Mouse (Mus musculus) heart, embryonic 12.5 days (tissue): ENCODE data around the gene Scnn1a. TPM values are rescaled to one million over a fixed set of nuclear protein-coding genes. Genes with fewer than 3 reads are reported as not detected.

Experiments used
- ATAC-seq: fragments of 200-750 bp; cut with Nextera tagmentation; 2 replicates; pipeline ENCODE4 v1.8.0; 2017; ENCODE audit warnings: moderate TSS enrichment, moderate library complexity; ENCODE audit not compliant: insufficient number of reproducible peaks, low FRiP score
- H3K27ac ChIP-seq: fragments of 300-500 bp; sonication (generic); 2 replicates; pipeline ENCODE4 v1.5.1; 2016; ENCODE audit warnings: mild to moderate bottlenecking, moderate library complexity; ENCODE audit not compliant: poor library complexity, severe bottlenecking
- H3K27me3 ChIP-seq: fragments of 300-500 bp; sonication (generic); replicated peaks from 2 replicates; pipeline ENCODE4 v1.6.1; 2016; ENCODE audit warnings: mild to moderate bottlenecking, moderate library complexity
- H3K36me3 ChIP-seq: fragments of 300-500 bp; sonication (generic); 2 replicates; pipeline ENCODE4 v1.6.1; 2016; ENCODE audit warnings: mild to moderate bottlenecking, moderate library complexity
- H3K4me1 ChIP-seq: fragments of 300-500 bp; sonication (generic); replicated peaks from 2 replicates; pipeline ENCODE4 v1.6.1; 2016; ENCODE audit warnings: mild to moderate bottlenecking
- H3K4me2 ChIP-seq: fragments of 300-500 bp; sonication (generic); 2 replicates; pipeline ENCODE4 v1.6.1; 2016; ENCODE audit warnings: mild to moderate bottlenecking, moderate library complexity
- H3K4me3 ChIP-seq: fragments of 300-500 bp; sonication (generic); 2 replicates; pipeline ENCODE4 v1.5.1; 2016; ENCODE audit warnings: mild to moderate bottlenecking
- H3K9ac ChIP-seq: fragments of 300-500 bp; sonication (generic); 2 replicates; pipeline ENCODE4 v1.6.1; 2016; ENCODE audit warnings: mild to moderate bottlenecking, moderate library complexity
- H3K9me3 ChIP-seq: fragments of 300-500 bp; sonication (generic); replicated peaks from 2 replicates; pipeline ENCODE4 v1.6.1; 2016; ENCODE audit warnings: mild to moderate bottlenecking, moderate library complexity
- WGBS: fragments of 180-500 bp; shearing (Covaris S2); methylation state at CpG from one replicate; pipeline ENCODE4 v1.1.7; 2016; 5-methylcytosine and 5-hydroxymethylcytosine counted together
- polyA plus RNA-seq: library from polyadenylated mRNA; unstranded; fragments of >200 nt; fragmentation: Nextera tagmentation; extraction: Ambion mirVana; gene quantifications from 2 replicates; pipeline ENCODE4 v1.2.1, GENCODE M21; 2016

Scnn1a gene
- polyA plus RNA-seq, 1 experiment from 2014 or later, result 0.70 TPM

DNA sequence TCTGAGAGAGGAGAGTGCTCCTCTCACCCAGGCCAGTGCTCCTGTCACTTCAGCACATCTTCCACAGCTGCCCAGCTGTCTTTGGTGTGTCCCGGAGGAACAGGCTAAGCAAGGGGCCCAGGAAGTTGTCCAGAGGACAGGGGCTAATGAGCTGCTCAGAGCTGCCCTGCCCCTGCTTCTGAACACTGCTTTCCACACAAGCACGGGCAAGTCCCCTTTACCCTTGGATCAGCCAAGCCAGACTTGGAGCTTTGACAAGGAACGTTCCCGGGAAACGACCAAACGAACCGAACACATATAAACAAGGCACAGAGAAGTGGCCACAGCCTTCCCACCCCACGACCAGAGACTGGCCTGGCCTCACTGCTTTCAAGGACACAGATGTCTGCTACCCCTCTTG is 23.6 kb downstream of the Scnn1a start:
- Histone ChIP-seq H3K36me3 (no peaks in the 10 kb centered on the region), H3K27me3 (peaks cover 11% of the 10 kb centered on the region), H3K9ac (no peak overlapping the region), H3K4me1 (peaks cover 25% of the 10 kb centered on the region), H3K9me3 (no peaks in the 10 kb centered on the region), H3K27ac (no peak overlapping the region), H3K4me3 (no peak overlapping the region), H3K4me2 (no peak overlapping the region)
- ATAC-seq, result no peak
- WGBS, result 29% methylated on average over 8 of the region's 8 CpGs

DNA sequence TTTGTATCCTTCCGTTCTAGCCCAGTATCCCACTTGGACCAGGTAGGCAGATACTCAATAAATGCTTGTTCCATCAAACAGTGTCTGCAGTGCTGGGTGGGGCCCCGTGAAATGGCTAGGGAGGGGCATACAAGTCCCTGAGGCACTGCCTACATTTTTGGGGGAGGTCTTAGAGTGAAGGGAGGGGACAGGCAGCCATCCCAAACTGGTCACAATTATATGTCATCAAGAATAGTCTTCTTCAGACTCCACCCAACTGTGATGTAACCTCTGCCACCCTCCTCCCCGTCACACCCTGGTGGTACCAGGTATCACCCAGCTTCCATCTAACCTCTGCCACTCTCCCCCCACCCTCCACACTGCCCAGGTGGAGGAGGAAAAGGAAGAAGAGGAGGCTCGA is 24.4 kb downstream of the Scnn1a start:
- H3K9me3 ChIP-seq, result no peaks in the 10 kb centered on the region
- whole genome bisulfite sequencing, result 58% methylated on average over 4 of the region's 4 CpGs
- H3K4me1 ChIP-seq, result peaks cover 24% of the 10 kb centered on the region
- no peak for ATAC-seq
- H3K9ac ChIP-seq, result no peak overlapping the region
- H3K36me3 ChIP-seq, result no peaks in the 10 kb centered on the region
- no peak overlapping the region for H3K4me2 ChIP-seq
- no peak overlapping the region for H3K27ac ChIP-seq
- H3K4me3 ChIP-seq, result no peak overlapping the region
- H3K27me3 ChIP-seq, result peaks cover 11% of the 10 kb centered on the region

DNA sequence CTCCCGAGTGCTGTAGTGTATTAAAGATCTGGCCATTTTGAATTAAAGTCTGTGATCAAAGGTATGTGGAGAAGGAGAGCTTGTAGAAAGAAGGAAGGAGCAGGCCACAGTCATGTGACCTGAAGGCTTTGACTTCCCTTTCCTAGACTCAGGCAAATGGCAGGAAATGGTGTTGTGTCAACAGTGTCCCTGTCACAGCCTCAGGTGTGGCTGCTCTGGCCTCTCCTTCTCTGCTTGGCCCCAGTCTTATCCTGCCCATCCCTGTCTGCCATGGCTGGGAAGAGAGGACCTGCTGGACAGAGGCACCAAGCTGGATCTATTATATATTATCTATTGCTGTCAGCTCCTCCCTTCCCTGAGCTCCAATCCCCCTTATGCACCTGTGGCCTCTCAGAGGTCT is 25.2 kb downstream of the Scnn1a start:
- no peaks in the 10 kb centered on the region for H3K9me3 ChIP-seq
- H3K27me3 ChIP-seq, result peaks cover 11% of the 10 kb centered on the region
- no peak overlapping the region for H3K4me2 ChIP-seq
- H3K36me3 ChIP-seq, result no peaks in the 10 kb centered on the region
- peaks cover 26% of the 10 kb centered on the region for H3K4me1 ChIP-seq
- H3K4me3 ChIP-seq, result no peak overlapping the region
- ATAC-seq, result no peak
- H3K27ac ChIP-seq, result no peak overlapping the region
- no peak overlapping the region for H3K9ac ChIP-seq
- 56% methylated on average over 1 of the region's 1 CpGs for WGBS

DNA sequence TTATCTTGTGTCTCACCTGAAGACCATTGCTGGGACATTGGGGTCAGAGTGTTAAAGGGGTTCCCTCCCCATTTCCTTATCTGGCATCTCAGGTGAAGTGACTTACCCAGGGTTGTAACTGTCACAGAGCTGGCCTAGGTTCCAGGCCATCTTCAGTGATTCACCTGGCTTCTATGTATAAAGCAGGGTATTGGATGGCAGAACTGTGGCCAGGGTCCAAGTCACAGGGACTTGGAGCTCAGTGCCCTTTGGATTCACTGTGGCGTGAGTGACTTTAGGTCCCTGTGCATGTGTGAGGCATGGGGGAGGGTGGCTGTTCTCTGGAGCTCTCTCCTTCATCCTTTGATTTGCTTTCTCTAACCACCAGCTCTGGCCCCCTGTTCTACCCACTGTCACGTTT is 25.6 kb downstream of the Scnn1a start:
- no peak for ATAC-seq
- Histone ChIP-seq H3K4me1 (peaks cover 28% of the 10 kb centered on the region), H3K9ac (no peak overlapping the region), H3K36me3 (no peaks in the 10 kb centered on the region), H3K27ac (no peak overlapping the region), H3K27me3 (peaks cover 11% of the 10 kb centered on the region), H3K4me2 (no peak overlapping the region), H3K4me3 (no peak overlapping the region), H3K9me3 (no peaks in the 10 kb centered on the region)
- WGBS, result 46% methylated on average over 2 of the region's 2 CpGs

DNA sequence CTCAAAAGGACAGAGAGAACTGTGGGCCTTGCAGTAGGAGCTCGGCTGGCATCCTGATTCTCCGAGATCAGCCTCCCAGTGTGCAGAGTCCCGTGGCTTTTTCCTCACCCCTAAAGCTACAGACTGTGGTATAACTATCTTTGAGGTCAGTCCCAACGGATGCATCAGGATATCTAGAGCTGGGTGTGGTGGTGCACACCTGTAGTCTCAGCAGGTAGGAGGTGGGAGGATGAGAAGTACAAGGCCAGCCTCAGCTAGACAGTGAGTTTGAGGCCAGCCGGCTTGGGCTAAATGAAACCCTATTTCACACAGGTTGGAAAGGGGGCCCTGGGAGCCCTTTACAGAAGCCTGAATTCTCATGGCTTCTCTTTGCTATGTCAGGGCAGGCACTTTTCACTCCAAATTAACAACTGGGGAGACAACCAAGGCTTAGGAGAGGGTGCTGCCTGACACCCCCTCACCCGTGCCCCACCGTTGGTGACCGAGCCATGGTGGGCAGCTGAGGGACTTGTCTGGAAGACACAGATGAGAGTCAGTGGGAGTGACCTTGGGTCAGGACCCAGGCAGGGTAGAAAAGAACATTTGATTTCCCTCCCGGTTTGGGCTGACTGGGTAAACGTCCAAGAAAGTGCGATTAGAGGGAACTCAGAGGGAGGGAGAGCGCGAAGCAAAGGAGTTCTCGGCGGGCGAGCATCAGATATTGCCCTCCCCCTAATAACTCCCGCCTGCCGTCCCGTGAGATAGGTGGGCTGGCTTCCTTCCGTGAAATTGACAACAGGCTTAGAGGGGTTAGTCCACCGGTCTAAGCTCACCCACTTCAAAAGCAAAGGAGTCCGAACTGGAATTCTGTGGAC is 28.5 kb downstream of the Scnn1a start, which contains the start of gene Tnfrsf1a:
Gene Tnfrsf1a (plus strand): TSS at position 642 of the 854 bp plus-strand sequence.
- peaks cover 53% of the 10 kb centered on the region for H3K4me1 ChIP-seq
- no peaks in the 10 kb centered on the region for H3K36me3 ChIP-seq
- peaks cover 1% of the 10 kb centered on the region; the same call in 1 of the 2 replicates for H3K27me3 ChIP-seq
- peak within 1 kb of the TSS; percentile 75 for H3K9ac ChIP-seq
- WGBS, result 7% methylated on average over 22 of the region's 22 CpGs
- peak within 1 kb of the TSS; percentile 59 for H3K4me3 ChIP-seq
- peak within 1 kb of the TSS; percentile 52 for H3K27ac ChIP-seq
- no peak; the same call in 1 of the 2 replicates for ATAC-seq
- no peaks in the 10 kb centered on the region for H3K9me3 ChIP-seq
- peak within 1 kb of the TSS; percentile 86 for H3K4me2 ChIP-seq

- H3K4me1 ChIP-seq, result peaks cover 59% of the 10 kb centered on the region
- H3K36me3 ChIP-seq, result no peaks in the 10 kb centered on the region
- no peaks in the 10 kb centered on the region for H3K27me3 ChIP-seq
- H3K27ac ChIP-seq, result peak overlapping the region; percentile 52
- H3K9me3 ChIP-seq, result no peaks in the 10 kb centered on the region
- peak overlapping the region; percentile 75 for H3K9ac ChIP-seq
- WGBS, result under 1% methylated on average over 27 of the region's 27 CpGs
- H3K4me3 ChIP-seq, result peak overlapping the region; percentile 59
- peak; percentile 79 for ATAC-seq
- peak overlapping the region; percentile 86 for H3K4me2 ChIP-seq
Measured at GRCm38 (mm10) chr6:125349575-125350230, 29.2 kb downstream of the Scnn1a start.

DNA sequence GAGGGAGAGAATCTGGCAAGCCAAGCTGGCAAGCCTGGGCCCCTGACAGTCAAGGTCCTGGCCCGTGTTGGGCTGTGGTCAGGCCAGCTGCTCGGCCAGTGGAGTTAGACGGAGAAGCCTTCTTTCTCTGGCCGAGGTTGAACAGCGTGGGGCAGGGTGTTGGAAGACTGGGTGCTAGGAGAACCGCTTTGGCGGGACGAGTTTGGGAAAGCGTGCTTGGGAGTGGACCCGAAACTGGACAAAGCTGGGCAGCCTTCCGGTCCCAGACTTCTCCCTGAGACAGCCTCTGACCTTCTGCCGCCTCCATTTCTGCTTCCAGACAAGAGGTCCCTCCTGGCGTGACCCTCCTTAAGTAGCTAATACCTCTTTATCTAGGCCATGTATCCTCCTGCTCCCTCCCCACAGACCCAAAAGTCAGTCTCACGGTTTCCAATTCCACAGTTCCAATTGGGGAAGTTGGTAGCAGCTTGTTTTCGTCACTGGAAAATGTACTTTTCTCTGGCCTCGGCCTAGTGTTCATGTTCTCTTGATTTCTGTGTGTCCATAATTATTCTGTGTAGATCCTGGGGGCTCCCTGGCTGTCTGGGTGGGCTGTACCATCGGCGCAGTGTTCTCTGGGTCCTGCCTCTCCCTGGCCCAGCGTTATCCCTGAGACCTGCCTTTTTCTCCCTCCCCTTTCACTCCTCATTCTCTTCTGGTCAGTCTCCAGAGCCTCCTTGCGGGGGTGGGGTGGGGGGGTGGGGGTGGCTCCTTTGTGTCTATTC is 30.0 kb downstream of the Scnn1a start:
- peak overlapping the region; percentile 59 for H3K4me3 ChIP-seq
- 9% methylated on average over 20 of the region's 20 CpGs for WGBS
- no peak for ATAC-seq

GRCm38 (mm10) chr6:125350995-125351324 is 30.5 kb downstream of the Scnn1a start:
- H3K27ac ChIP-seq, result no peak overlapping the region; the same call in 1 of the 2 replicates
- H3K4me2 ChIP-seq, result peak overlapping the region; percentile 86
- no peaks in the 10 kb centered on the region for H3K27me3 ChIP-seq
- H3K9me3 ChIP-seq, result no peaks in the 10 kb centered on the region
- peak overlapping the region; percentile 75 for H3K9ac ChIP-seq
- peak overlapping the region; percentile 59 for H3K4me3 ChIP-seq
- H3K36me3 ChIP-seq, result no peaks in the 10 kb centered on the region
- peaks cover 72% of the 10 kb centered on the region for H3K4me1 ChIP-seq
- 78% methylated on average over 2 of the region's 2 CpGs for WGBS
- ATAC-seq, result no peak

More for the DNA sequence above, 30.0 kb downstream of the Scnn1a start:
- no peaks in the 10 kb centered on the region for H3K27me3 ChIP-seq
- H3K4me1 ChIP-seq, result peaks cover 67% of the 10 kb centered on the region
- peak overlapping the region; percentile 86 for H3K4me2 ChIP-seq
- no peaks in the 10 kb centered on the region for H3K9me3 ChIP-seq
- H3K27ac ChIP-seq, result peak overlapping the region; percentile 52
- no peaks in the 10 kb centered on the region for H3K36me3 ChIP-seq
- peak overlapping the region; percentile 75 for H3K9ac ChIP-seq

DNA sequence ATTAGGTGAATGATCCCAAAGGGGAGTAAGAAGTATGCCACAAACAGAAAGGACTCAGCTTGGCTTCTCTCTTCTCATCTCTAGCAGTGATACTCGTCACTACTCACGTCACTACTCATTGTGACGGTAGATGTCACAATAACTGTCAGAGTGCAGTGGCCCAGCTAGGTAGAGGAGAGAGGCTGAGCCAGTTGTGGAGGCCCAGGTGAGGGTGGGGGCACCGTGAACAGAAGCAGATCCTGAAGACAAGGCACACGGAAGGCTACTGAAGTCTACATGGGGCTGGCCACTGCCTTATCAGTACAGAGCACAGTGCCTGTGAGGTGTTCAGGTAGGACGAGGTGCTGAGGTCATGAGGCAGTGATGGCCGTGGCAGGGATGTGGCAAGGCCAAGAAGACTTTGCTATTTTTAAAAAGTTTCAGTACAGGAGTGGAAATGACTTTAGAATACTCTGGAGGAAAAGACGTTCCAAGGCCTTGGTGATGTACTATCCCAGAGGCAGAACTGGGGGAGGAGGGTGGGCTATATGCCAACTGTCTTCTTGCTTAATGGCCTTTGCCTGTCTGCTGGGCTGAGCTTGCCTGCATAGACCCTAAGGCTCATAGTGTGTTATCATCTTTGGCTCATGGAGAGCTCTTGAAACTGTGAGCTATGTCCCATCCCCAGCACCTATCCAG is 31.0 kb downstream of the Scnn1a start:
- Histone ChIP-seq H3K9ac (0 out of 2 replicates have a peak overlapping the region, but pooled peaks have one; percentile 1), H3K27ac (no peak overlapping the region), H3K9me3 (no peaks in the 10 kb centered on the region), H3K4me3 (no peak overlapping the region), H3K27me3 (no peaks in the 10 kb centered on the region), H3K4me1 (peaks cover 78% of the 10 kb centered on the region), H3K36me3 (no peaks in the 10 kb centered on the region), H3K4me2 (peak overlapping the region; percentile 86)
- no peak for ATAC-seq
- 56% methylated on average over 8 of the region's 8 CpGs for WGBS

GRCm38 (mm10) chr6:125352046-125352384 is 31.6 kb downstream of the Scnn1a start:
- H3K4me2 ChIP-seq, result peak overlapping the region; percentile 86

More at GRCm38 (mm10) chr6:125352046-125352384, 31.6 kb downstream of the Scnn1a start:
- H3K9ac ChIP-seq, result no peak overlapping the region
- no peak for ATAC-seq
- H3K27ac ChIP-seq, result no peak overlapping the region
- WGBS, result 53% methylated on average over 5 of the region's 5 CpGs
- peaks cover under 1% of the 10 kb centered on the region for H3K36me3 ChIP-seq
- H3K27me3 ChIP-seq, result no peaks in the 10 kb centered on the region
- H3K9me3 ChIP-seq, result no peaks in the 10 kb centered on the region
- peaks cover 80% of the 10 kb centered on the region for H3K4me1 ChIP-seq
- H3K4me3 ChIP-seq, result no peak overlapping the region
